Mouse (Mus musculus): Measurements from ENCODE around the gene Asap2. TPM values are rescaled to one million over a fixed set of nuclear protein-coding genes. Genes with fewer than 3 reads are reported as not detected.

The Asap2 gene
- polyA plus RNA-seq, 1 experiment, result 9.9 TPM

GRCm38 (mm10) chr12:21286712-21287650 is 296.7 kb downstream of the Asap2 start:
- peak; percentile 22 for DNase-seq (ENCODE audit: low read depth, low spot score)
- WGBS, result 11% methylated on average over 18 of the region's 18 CpGs

GRCm38 (mm10) chr12:21288716-21289395 is 298.6 kb downstream of the Asap2 start:
- 94% methylated on average over 3 of the region's 3 CpGs for WGBS
- DNase-seq (ENCODE audit: low read depth, low spot score), result no peak

DNA sequence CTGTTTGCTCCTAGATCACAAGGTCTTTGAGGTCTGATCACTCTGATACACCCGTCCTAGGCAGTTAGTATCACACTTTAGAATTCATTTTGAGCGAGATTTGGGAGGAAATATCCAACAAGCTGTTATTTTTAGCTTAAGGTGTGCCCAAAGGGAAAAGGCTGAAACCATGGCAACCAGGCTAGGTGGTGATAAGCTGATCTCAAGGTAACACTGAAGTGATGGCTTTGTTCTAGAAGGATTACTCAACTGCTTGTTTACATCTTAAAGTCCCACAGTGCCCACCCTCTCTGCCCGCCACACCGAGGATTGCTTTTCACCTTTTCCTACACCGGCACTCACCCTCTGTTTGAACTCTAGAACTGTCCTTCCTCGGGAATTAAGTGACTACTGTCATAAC is 299.4 kb downstream of the Asap2 start:
- 64% methylated on average over 6 of the region's 6 CpGs for WGBS
- no peak for DNase-seq (ENCODE audit: low read depth, low spot score)

- DNase-seq (ENCODE audit: low read depth, low spot score), result no peak
- WGBS, result 98% methylated on average over 11 of the region's 11 CpGs
Observed at GRCm38 (mm10) chr12:21298856-21299255, 308.6 kb downstream of the Asap2 start.

DNA sequence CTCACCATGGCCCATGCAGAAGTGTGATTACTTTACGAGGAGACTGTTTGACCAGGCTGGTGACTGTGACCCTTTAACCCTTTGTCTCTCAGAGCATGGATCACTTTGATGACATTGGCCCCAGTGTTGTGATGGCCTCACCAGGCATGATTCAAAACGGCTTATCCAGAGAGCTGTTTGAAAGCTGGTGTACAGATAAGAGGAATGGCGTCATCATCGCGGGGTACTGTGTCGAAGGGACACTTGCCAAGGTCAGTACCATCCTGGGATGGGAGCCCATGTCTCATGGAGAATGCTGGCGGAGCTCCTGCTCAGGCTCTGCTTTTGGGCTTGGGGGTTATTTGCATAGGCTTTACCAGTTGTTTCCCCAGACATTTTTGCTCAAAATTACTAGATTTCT is 311.1 kb downstream of the Asap2 start:
- no peak for DNase-seq (ENCODE audit: low read depth, low spot score)
- WGBS, result 76% methylated on average over 7 of the region's 7 CpGs

DNA sequence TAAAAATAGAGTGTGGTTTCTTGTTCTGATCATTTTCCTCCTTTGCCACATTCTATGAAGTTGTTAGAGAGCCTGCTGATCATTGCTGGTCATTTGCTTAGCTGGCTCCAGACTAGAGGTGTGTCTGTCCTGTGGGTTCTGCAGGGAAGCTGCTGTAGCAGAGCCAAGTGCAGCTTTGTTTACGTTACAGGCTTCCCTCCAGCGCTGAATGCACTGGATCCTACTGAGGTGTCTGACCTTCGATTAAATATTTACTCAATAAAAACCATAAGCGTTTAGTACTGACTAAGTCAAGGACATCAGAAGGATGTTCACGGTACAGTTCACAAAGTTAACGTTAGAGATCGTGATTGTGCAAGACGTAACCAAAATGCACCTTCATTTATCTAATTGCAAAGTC is 311.7 kb downstream of the Asap2 start:
- WGBS, result 23% methylated on average over 8 of the region's 8 CpGs
- DNase-seq (ENCODE audit: low read depth, low spot score), result no peak

DNA sequence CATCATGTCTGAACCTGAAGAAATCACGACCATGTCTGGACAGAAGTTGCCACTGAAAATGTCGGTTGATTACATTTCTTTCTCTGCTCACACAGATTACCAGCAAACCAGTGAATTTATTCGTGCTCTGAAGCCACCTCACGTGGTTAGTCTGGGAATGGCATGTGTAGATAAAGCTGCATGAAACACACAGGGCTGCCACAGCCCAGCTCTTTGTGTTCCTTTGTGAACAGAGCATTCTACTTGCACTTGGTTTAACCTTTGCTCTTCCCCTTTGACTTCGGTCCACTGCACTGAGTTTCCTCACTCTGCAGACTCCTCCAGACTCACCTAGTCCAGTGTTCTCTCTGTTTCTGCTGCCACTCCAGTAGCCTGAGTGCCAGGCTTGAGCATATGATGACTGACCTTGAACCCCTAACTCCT is 312.1 kb downstream of the Asap2 start:
- no peak for DNase-seq (ENCODE audit: low read depth, low spot score)

DNA sequence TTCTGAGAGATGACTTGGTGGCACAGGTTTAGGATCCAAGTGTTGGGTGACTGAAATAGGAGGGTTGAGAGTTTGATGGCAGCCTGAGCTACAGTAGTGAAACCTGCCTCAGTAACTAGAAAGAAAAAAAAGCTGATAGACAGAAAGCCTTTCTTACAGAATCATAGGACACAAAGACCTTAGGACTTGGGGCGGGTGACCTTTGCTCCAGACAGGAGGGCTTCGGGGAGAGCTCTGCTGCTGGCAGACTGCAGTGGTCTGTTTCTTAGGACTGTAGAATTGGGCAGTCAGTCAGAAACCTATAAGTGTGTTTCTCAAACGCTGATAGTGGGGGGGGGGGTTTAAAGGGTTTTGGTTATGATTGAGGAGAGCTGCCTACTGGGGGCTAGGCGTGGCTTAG is 315.5 kb downstream of the Asap2 start:
- WGBS, result 93% methylated on average over 4 of the region's 4 CpGs
- no peak for DNase-seq (ENCODE audit: low read depth, low spot score)

More for the DNA sequence above, 312.1 kb downstream of the Asap2 start:
- 37% methylated on average over 5 of the region's 5 CpGs for WGBS

DNA sequence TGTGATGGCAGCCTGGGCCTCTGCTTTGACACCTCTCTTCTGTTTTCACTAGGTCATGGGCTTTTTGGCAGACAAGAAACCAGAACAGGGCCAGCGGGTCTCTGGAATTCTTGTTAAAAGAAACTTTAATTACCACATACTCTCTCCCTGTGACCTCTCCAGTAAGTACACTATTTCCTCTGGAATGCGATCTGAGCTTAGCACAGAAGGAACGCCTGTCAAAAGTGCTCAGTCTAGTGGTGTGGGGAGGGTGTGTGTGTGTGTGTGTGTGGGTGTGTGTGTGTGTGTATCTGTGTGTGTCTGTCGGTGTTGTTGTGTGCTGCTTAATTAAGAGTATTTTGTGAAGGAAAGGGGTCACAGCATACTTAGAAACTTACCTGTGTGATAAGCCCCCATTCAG is 316.5 kb downstream of the Asap2 start:
- 80% methylated on average over 4 of the region's 4 CpGs for WGBS
- no peak for DNase-seq (ENCODE audit: low read depth, low spot score)

GRCm38 (mm10) chr12:21312201-21312600 is 321.9 kb downstream of the Asap2 start:
- DNase-seq (ENCODE audit: low read depth, low spot score), result no peak
- WGBS, result 91% methylated on average over 5 of the region's 5 CpGs

- 2% methylated on average over 59 of the region's 59 CpGs for WGBS
- DNase-seq (ENCODE audit: low read depth, low spot score), result no peak
Observed at GRCm38 (mm10) chr12:21315923-21316868, 325.9 kb downstream of the Asap2 start, which contains the start of gene Iah1. TSS of gene Iah1 (plus strand) at chr12:21316389.

- no peak for DNase-seq (ENCODE audit: low read depth, low spot score)
- WGBS, result 9% methylated on average over 7 of the region's 7 CpGs
Observed at GRCm38 (mm10) chr12:21316869-21317265, 326.6 kb downstream of the Asap2 start.

GRCm38 (mm10) chr12:21318143-21318895 is 328.1 kb downstream of the Asap2 start:
- 83% methylated on average over 12 of the region's 12 CpGs for WGBS
- no peak for DNase-seq (ENCODE audit: low read depth, low spot score)

Measured in large intestine, adult 2 months (tissue).